Mouse (Mus musculus): ENCODE measurements around the gene Fut7. TPM values are rescaled to one million over a fixed set of nuclear protein-coding genes. Genes with fewer than 3 reads are reported as not detected.

The Fut7 gene
- polyA plus RNA-seq, 1 experiment from 2014 or later = 0.09 TPM

DNA sequence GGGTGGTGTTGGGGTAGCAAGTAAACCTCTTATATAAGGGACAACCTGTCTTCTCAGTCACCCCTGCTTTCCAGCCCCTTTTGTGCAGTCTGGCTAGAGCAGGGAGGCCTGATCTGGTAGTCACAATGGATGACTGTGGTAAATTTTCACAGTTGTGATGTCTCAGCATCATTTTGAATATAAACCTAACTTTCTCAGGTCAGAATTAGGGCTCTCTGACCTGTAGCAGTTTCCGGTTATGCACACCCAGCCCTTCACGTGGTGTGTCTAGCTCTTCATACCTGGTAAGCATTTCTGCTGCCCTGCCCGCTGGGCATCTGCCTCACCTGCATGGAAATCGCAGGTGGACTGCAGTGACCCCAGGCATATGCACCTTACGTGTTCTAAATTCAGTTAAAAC lies 4.2 kb downstream of the Fut7 start:
- WGBS = 89% methylated on average over 5 of the region's 5 CpGs

DNA sequence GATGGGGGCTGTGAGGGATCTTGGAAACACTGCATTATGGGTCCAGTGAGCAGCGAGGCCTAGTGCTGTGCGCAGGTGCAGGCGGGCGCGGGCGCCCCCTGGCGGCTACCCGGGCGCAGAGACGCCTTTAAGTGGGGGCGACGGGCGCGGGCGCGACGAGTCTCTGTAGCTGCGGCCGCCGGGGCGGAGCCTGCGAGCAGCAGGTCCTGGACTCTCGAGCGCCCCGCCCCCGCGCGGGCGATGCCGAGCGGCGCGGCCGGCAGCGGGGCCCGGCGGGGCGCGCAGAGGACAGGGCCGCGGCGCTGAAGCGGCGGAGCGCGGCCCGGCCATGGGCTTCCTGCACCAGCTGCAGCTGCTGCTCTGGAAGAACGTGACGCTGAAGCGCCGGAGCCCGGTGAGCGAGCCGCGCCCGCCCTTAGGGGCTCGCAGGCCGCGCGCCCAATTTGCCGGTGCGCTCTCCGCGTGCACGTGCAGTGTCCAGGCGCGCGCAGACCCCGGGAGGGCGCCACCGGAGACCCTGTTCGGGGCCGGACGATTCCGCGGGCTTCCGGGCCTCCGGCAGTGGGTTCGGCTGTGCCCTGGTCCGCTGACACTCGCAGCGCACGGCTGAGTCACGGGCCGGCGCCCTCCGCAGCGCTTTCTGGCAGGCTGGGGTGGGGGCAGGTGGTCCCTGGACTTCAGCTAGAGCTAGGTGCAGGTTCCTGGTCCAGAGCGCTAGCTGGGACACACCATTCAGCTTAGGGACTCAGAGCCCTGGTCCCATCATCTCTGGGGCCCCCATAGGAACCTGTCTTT lies 5.6 kb downstream of the Fut7 start, which contains the start of gene Abca2:
Gene Abca2 (plus strand): TSS at position 262 of the 795 bp plus-strand sequence.
- Histone ChIP-seq H3K4me3 (peak within 1 kb of the TSS; percentile 78), H3K9me3 (no peaks in the 10 kb centered on the region), H3K9ac (replicated peaks) (peak within 1 kb of the TSS; percentile 87), H3K4me1 (peaks cover 22% of the 10 kb centered on the region), H3K27ac (replicated peaks) (peak within 1 kb of the TSS; percentile 85), H3K27me3 (peaks cover 49% of the 10 kb centered on the region), H3K4me2 (replicated peaks) (peak within 1 kb of the TSS; percentile 91), H3K36me3 (no peaks in the 10 kb centered on the region)
- ATAC-seq (ENCODE audit: low FRiP score, low read depth) = peak; percentile 88
- WGBS = under 1% methylated on average over 60 of the region's 89 CpGs

More for the DNA sequence above, 4.2 kb downstream of the Fut7 start:
- H3K4me3 ChIP-seq = no peak overlapping the region
- no peak overlapping the region for H3K9ac ChIP-seq (replicated peaks)
- H3K9me3 ChIP-seq = no peaks in the 10 kb centered on the region
- H3K27ac ChIP-seq (replicated peaks) = no peak overlapping the region
- H3K4me1 ChIP-seq = peaks cover 22% of the 10 kb centered on the region
- H3K4me2 ChIP-seq (replicated peaks) = no peak overlapping the region
- H3K27me3 ChIP-seq = peaks cover 63% of the 10 kb centered on the region
- H3K36me3 ChIP-seq = no peaks in the 10 kb centered on the region
- ATAC-seq (ENCODE audit: low FRiP score, low read depth) = no peak

DNA sequence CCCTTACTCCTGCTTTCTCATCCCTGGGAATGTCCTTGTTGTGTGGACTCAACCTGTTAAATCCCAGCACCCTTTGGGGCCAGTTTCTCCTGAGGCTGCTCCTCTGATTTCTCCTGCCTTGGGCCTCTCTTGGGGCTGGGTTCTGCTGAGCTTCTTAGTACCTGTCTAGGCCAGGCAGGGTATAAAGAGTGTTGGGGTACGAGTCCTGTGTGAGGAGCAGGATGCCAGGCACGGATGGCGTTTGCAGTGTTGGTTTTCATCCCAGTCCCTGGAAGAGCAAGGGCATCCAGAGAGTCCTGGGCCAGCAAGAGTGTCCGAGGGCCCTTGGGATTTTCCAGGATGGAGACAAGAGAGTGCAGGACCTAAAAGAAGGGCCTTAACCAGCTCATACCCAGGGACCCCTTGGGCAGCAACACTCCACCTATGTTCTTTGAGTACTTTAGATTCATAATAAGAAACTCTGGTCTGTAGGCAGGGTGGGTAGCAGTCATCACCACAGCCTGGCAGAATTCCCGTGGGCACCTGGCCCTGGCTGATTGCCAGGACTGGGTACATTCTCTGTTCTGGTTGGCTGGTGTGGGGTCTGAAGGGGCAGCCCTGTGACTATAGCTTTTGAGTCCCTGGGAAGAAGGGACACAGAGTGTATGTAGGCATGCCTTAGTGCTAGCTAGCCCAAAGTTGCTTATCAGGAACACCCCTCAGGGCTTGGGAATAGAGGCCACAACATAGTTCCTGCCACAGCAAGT lies 6.5 kb downstream of the Fut7 start:
- WGBS = 74% methylated on average over 5 of the region's 5 CpGs
- Histone ChIP-seq H3K36me3 (0 out of 2 replicates have a peak, but pooled peaks cover 3% of the 10 kb centered on the region), H3K4me2 (replicated peaks) (peak overlapping the region; percentile 91), H3K27ac (replicated peaks) (no peak overlapping the region), H3K9me3 (no peaks in the 10 kb centered on the region), H3K27me3 (peaks cover 40% of the 10 kb centered on the region), H3K9ac (replicated peaks) (peak overlapping the region; percentile 87), H3K4me3 (peak overlapping the region; percentile 78), H3K4me1 (peaks cover 22% of the 10 kb centered on the region)
- ATAC-seq (ENCODE audit: low FRiP score, low read depth) = no peak

DNA sequence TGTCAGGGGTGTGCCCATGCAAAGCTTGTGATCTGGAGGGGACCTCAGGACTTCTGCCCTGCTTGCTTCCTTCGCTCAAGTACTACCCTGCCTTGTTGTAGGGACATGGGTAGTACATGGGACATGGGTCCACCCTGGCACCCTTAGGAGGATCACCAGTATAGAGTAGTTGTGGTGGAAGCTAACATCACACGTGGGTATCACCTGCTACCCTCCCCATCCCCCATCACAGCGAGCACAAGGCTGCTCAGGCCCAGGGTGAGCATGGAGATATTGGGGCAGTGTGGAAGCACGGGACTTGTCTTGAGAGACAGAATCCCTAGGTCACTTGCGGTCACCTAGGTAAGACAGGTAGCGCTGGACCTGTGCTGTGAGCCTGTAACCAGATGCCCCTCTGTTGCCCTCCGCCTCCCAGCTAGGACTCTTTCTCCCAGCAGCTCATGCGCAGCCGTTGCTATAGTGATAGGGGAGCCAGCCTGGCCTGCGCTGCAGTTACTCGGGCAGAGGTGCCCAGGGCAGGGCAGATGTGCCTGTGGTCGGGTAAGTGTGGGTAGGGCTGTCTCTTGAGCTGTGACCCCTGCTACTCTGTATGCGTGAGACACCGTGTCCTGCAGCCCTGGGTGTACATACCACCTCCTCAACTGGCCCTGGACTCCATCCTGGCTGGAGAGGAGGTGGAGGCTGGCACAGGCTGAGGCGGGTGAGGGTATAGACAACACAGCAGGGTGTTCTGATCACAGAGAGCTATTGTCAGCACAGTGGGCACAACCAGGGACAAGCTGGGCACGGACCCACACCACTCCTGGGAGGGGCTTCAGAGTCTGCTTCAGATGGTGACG lies 7.5 kb downstream of the Fut7 start:
- no peak overlapping the region for H3K4me3 ChIP-seq
- 62% methylated on average over 17 of the region's 17 CpGs for WGBS

DNA sequence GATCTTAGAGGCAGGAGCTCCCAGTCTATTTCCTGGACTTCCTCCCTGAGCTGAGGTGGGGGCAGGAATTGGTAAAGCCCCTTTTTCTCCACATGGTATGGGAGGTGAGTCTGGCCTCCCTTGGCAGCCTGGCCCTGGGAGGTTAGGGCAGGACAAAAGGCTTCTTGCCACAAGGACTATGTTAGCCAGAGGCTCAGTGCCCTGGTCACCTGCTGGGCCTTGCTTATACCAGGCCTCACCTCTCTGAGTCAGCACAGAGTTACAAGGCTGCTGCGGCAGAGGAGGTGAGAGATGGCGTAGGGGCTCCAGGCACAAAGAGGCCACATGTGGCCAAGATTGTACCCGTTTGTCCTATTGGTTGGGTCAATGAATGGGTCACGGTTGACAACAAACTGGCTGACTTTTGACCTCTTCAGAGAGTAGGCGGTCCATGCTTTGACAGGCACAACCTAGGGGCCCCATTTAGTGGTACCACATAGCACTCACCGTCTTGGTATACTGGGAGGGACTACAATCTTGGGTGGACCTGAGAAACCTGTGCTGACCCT lies 8.3 kb downstream of the Fut7 start:
- H3K36me3 ChIP-seq = peaks cover 11% of the 10 kb centered on the region
- peaks cover 22% of the 10 kb centered on the region for H3K4me1 ChIP-seq
- H3K4me2 ChIP-seq (replicated peaks) = no peak overlapping the region
- H3K27me3 ChIP-seq = peaks cover 23% of the 10 kb centered on the region
- no peak overlapping the region for H3K27ac ChIP-seq (replicated peaks)
- H3K9me3 ChIP-seq = no peaks in the 10 kb centered on the region
- no peak overlapping the region for H3K9ac ChIP-seq (replicated peaks)
- no peak overlapping the region for H3K4me3 ChIP-seq
- 54% methylated on average over 6 of the region's 6 CpGs for WGBS
- no peak for ATAC-seq (ENCODE audit: low FRiP score, low read depth)

More for the DNA sequence above, 7.5 kb downstream of the Fut7 start:
- Histone ChIP-seq H3K36me3 (peaks cover 8% of the 10 kb centered on the region; the same call in 1 of the 2 replicates), H3K9me3 (no peaks in the 10 kb centered on the region), H3K4me1 (peaks cover 22% of the 10 kb centered on the region), H3K4me2 (replicated peaks) (0 out of 2 replicates have a peak overlapping the region, but pooled peaks have one; percentile 5), H3K27me3 (peaks cover 30% of the 10 kb centered on the region), H3K9ac (replicated peaks) (no peak overlapping the region; the same call in 1 of the 2 replicates), H3K27ac (replicated peaks) (no peak overlapping the region)
- no peak for ATAC-seq (ENCODE audit: low FRiP score, low read depth)

DNA sequence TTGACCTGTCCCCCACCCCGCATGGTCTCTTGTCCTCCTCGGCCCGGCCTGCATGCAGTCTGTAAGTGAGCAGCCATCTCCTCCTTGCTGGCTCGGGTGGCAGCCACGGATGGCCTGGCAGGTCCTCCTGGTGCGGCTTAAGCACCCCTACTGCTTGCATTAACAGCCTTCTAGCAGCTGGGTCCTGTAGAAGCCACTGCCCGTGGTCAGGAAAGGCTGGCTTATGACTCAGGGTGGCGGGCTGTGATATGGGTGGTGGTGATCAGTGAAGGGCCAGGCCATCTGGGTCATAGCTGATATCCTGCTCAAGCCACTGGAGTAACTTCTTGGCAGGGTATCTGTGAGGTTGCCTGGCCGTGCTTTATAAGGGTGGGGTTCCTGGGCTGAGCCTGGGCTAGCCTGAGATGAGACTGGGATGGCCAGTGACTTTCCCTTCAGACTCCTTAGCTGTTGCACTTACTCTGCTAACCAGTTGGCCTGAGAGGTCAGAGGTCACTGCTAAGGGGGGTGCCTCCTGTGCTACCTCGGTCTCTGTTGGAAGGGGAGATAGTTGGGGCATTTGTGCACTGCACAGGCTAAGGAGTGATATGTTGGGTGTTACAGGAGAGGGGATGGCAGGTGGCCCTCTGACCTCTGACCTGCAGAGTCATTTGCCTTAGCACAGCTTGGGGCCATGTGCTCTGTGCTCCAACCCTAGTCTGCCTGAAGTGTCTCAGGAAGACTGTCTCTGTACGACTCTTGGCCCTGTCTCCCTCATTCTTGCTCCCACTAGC lies 9.4 kb downstream of the Fut7 start:
- H3K9me3 ChIP-seq = no peaks in the 10 kb centered on the region
- no peak overlapping the region for H3K9ac ChIP-seq (replicated peaks)
- H3K36me3 ChIP-seq = peaks cover 22% of the 10 kb centered on the region
- no peak for ATAC-seq (ENCODE audit: low FRiP score, low read depth)
- peaks cover 20% of the 10 kb centered on the region for H3K27me3 ChIP-seq
- no peak overlapping the region for H3K4me3 ChIP-seq
- peaks cover 22% of the 10 kb centered on the region for H3K4me1 ChIP-seq
- 77% methylated on average over 11 of the region's 11 CpGs for WGBS
- no peak overlapping the region for H3K4me2 ChIP-seq (replicated peaks)
- H3K27ac ChIP-seq (replicated peaks) = no peak overlapping the region

DNA sequence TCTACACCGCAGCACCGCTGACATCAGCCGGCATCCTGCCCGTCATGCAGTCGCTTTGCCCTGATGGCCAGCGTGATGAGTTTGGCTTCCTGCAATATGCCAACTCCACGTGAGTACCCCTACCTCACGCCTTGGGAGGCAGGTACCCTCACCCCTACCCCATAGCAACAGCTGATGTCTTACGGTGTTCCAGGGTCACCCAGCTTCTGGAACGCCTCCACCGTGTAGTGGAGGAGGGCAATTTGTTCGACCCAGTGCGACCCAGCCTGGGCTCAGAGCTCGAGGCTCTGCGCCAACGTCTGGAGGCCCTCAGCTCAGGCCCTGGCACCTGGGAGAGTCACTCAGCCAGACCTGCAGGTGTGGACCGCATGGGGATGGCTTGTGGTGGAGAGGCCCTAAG lies 10.0 kb downstream of the Fut7 start:
- no peak overlapping the region for H3K4me2 ChIP-seq (replicated peaks)
- H3K27me3 ChIP-seq = peaks cover 20% of the 10 kb centered on the region
- no peak for ATAC-seq (ENCODE audit: low FRiP score, low read depth)
- H3K36me3 ChIP-seq = peaks cover 28% of the 10 kb centered on the region
- no peak overlapping the region for H3K27ac ChIP-seq (replicated peaks)
- no peak overlapping the region for H3K9ac ChIP-seq (replicated peaks)
- WGBS = 90% methylated on average over 17 of the region's 17 CpGs
- H3K4me3 ChIP-seq = no peak overlapping the region
- H3K4me1 ChIP-seq = peaks cover 22% of the 10 kb centered on the region
- no peaks in the 10 kb centered on the region for H3K9me3 ChIP-seq

DNA sequence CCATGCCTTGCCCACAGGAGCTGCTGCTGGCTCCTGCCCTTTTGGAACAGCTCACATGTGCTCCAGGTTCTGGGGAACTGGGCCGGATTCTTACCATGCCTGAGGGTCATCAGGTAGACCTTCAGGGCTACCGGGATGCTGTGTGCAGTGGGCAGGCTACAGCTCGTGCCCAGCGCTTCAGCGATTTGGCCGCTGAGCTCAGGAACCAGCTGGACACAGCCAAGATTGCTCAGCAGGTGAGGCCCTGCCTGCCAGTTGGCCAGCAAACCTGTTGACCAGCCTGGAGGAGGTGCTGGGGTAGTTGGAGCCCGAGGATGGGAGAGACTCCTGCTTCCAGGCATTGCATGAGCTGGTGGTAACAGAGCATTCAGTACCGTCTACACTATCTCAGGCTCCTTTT lies 11.2 kb downstream of the Fut7 start:
- Histone ChIP-seq H3K27ac (replicated peaks) (no peak overlapping the region), H3K4me2 (replicated peaks) (no peak overlapping the region), H3K36me3 (peaks cover 40% of the 10 kb centered on the region), H3K9ac (replicated peaks) (no peak overlapping the region), H3K9me3 (no peaks in the 10 kb centered on the region), H3K4me3 (no peak overlapping the region), H3K4me1 (peaks cover 19% of the 10 kb centered on the region), H3K27me3 (peaks cover 19% of the 10 kb centered on the region)
- WGBS = 85% methylated on average over 8 of the region's 8 CpGs
- ATAC-seq (ENCODE audit: low FRiP score, low read depth) = no peak

DNA sequence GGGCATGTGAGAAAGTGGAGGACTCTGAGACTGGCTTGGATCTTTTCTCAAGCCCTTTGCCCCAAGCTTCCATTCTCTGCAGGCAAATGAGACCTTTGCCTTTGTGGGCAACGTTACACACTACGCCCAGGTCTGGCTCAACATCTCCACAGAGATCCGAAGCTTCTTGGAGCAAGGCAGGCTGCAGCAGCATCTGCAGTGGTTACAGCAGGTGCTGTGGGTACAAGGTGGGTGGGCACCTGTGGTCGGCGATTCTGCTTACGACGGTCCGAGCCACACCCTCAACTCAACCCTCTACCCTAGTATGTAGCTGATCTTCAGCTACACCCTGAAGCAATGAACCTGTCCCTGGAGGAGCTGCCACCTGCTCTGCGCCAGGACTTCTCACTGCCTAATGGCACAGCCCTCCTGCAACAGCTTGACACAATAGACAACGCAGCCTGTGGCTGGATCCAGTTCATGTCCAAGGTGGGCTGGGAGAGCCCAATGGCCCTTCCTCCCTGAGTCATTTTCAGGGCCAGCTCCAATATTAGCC lies 13.3 kb downstream of the Fut7 start:
- Histone ChIP-seq H3K36me3 (peaks cover 56% of the 10 kb centered on the region), H3K27ac (replicated peaks) (no peak overlapping the region)

DNA sequence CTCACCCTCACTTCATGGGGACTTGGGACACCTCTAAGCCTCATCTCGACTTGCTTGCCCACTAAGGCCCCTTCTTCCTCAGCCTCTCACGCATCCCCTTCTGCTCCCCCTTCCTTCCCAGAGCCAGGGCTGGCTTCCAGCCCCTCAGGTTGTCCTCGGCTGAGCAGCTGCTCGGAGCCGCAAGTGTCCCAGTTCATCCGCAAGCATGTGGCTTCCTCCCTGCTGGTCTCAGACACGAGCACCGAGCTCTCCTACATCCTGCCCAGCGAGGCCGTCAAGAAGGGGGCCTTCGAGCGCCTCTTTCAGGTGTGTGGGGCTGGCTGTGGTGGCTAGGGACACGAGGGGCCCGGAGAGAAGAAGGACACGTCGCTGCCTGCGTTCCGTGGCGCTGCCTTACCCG lies 18.0 kb downstream of the Fut7 start:
- H3K36me3 ChIP-seq = peaks cover 95% of the 10 kb centered on the region
- H3K4me3 ChIP-seq = no peak overlapping the region
- ATAC-seq (ENCODE audit: low FRiP score, low read depth) = no peak
- H3K4me1 ChIP-seq = no peaks in the 10 kb centered on the region
- no peaks in the 10 kb centered on the region for H3K27me3 ChIP-seq
- no peak overlapping the region for H3K9ac ChIP-seq (replicated peaks)
- H3K9me3 ChIP-seq = no peaks in the 10 kb centered on the region
- WGBS = 88% methylated on average over 20 of the region's 20 CpGs
- H3K4me2 ChIP-seq (replicated peaks) = no peak overlapping the region
- no peak overlapping the region for H3K27ac ChIP-seq (replicated peaks)

More for the DNA sequence above, 13.3 kb downstream of the Fut7 start:
- Histone ChIP-seq H3K27me3 (no peaks in the 10 kb centered on the region), H3K9me3 (no peaks in the 10 kb centered on the region), H3K4me1 (no peaks in the 10 kb centered on the region), H3K4me2 (replicated peaks) (no peak overlapping the region), H3K9ac (replicated peaks) (no peak overlapping the region), H3K4me3 (no peak overlapping the region)
- no peak for ATAC-seq (ENCODE audit: low FRiP score, low read depth)
- WGBS = 94% methylated on average over 10 of the region's 10 CpGs

DNA sequence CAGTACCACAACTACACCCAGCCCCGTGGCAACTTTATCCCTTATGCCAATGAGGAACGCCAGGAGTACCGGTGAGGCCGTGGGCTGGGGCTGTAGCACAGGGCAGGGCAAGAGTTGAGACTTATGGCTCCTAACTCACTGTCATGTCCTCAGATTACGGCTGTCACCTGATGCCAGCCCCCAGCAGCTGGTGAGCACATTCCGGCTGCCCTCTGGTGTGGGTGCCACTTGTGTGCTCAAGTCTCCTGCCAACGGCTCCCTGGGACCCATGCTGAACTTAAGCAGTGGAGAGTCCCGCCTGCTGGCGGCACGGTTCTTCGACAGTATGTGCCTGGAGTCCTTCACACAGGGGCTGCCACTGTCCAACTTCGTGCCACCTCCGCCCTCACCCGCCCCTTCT lies 19.6 kb downstream of the Fut7 start:
- Histone ChIP-seq H3K9ac (replicated peaks) (no peak overlapping the region), H3K9me3 (no peaks in the 10 kb centered on the region), H3K4me3 (no peak overlapping the region), H3K4me1 (no peaks in the 10 kb centered on the region), H3K27me3 (no peaks in the 10 kb centered on the region), H3K36me3 (peaks cover 95% of the 10 kb centered on the region), H3K27ac (replicated peaks) (no peak overlapping the region), H3K4me2 (replicated peaks) (no peak overlapping the region)
- ATAC-seq (ENCODE audit: low FRiP score, low read depth) = no peak
- WGBS = 96% methylated on average over 14 of the region's 14 CpGs

Measured in midbrain, embryonic 12.5 days (tissue).